Mouse (Mus musculus): ENCODE measurements at regions not wholly inside any gene's neighbourhood (a gene's known extent, or its start where the extent isn't known, plus 50 kb on each side); places are given as distances from the start of the nearest gene placed in this dataset.

DNA sequence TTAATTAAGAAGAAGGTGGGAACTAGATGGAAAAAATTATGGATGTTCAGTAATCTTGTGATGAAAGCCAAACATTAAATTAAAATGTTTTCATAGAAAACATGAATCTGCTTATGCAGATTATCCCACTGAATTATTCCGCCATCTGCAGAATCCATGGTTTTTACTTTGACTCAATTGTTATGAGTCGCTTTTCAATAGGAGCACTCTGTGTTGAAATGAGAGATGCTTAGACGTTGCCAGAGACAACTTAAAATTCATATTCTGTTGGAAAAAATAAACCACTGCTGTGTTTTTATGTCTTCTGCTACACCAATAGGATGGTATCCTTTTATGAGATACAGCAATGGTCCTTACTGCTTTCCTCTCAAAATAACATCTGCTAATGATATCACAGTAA lies 108.3 kb upstream of the Isl1 start:
- DNase-seq (ENCODE audit: low spot score in 2 of 2): no peak

DNA sequence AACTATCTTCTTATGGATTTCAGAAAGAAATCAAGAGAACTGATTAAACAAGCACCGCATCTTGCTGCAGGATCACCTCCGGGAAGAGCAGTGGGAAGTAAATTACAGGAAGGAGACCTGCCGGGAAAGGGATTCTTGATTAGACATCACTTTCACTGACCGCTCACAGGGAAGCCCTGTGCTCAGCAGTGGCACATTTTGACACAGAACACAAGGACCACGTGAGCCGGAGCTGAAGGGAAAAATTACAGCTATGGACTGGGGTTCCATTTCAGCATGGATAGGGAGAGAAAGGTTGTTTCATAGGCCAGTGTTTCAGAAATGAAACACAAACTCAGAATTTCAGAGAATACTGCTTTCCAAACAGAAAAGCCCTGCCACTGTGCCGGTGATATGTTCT lies 105.0 kb upstream of the Isl1 start:
- no peak for DNase-seq (ENCODE audit: low spot score in 2 of 2)

GRCm38 (mm10) chr13:116410682-116411081 lies 101.2 kb upstream of the Isl1 start:
- DNase-seq (ENCODE audit: low spot score in 2 of 2): no peak

Data from frontal cortex, postnatal 36 days (tissue).